Mouse (Mus musculus) hematopoietic stem cell, adult 5-6 weeks (primary cell): ENCODE data around the gene Fbxo47. TPM values are rescaled to one million over a fixed set of nuclear protein-coding genes. Genes with fewer than 3 reads are reported as not detected.
"Not testable (repeated sequence)": the region's sequence is repeated elsewhere in the genome, so short reads cannot be mapped to it uniquely, and the experiment has no call there.

Source experiments
- ATAC-seq, 2 experiments: fragments of 125-278 bp in 1 of 2; replicated peaks in 1 of 2; 2 replicates each; pipeline ENCODE4 v1.8.0; 2016 to 2017; ENCODE audit warnings: inconsistent platforms in 2 of 2, mild to moderate bottlenecking in 2 of 2, moderate number of reproducible peaks in 2 of 2, low read depth in 1 of 2, moderate TSS enrichment in 1 of 2; ENCODE audit not compliant: low FRiP score in 2 of 2, poor library complexity in 2 of 2, severe bottlenecking in 2 of 2, insufficient read depth in 1 of 2, low TSS enrichment in 1 of 2
- total RNA-seq: library from RNA; stranded (forward); fragments of 172-1452, 232-1000 nt; gene quantifications from 2 replicates; pipeline ENCODE4 v1.2.3, GENCODE M21; 2017

Gene Fbxo47
- total RNA-seq, 1 experiment from 2014 or later, result 0.25 TPM

DNA sequence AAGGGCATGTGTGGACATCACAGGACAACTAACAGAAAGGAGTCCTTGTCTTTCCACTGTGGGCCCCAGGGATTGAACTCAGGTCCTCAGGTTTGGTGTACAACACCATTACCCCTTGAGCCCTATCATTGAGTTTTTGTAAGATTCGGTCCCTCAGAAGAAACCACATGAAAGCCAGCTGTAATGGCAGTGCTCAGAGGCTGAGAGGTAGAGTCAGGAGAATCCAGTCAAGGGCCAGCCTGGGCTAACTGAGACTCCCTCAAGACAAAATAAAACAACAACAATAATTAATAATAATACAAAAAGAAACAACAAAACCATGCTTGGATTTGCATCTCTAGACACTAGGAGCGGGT, 43.8 kb downstream of the Fbxo47 start:
- ATAC-seq, result no peak

DNA sequence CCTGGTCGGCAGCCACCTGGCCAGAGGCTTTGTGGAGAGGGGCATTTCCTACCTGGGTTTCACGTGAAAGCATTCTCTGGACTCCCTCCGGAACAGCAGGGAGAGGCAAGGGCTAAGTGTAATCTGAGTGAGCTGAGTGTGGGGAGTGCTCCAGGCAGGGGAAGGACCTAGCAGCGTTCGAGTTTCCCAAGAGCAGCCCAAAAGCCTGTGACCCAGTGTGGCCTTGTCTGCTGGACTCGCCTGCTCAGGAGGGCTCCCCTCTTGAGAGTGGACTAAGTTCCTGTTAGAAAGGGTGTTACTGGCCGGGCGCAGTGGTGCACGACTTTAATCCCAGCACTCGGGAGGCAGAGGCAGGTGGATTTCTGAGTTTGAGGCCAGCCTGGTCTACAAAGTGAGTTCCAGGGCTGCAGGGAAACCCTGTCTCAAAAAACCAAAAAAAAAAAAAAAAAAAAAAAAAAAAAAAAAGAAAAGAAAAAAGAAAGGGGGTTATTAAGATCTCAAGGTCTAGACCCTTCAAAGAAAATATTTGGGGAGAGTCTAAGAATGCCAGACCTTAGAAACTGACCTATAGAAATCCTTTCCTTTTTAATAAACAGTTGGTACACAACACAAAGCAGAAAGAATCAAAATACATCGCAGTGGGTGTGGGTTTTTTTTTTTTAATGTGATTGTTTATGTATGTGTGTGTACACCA, 44.4 kb downstream of the Fbxo47 start:
- ATAC-seq, result no peak

DNA sequence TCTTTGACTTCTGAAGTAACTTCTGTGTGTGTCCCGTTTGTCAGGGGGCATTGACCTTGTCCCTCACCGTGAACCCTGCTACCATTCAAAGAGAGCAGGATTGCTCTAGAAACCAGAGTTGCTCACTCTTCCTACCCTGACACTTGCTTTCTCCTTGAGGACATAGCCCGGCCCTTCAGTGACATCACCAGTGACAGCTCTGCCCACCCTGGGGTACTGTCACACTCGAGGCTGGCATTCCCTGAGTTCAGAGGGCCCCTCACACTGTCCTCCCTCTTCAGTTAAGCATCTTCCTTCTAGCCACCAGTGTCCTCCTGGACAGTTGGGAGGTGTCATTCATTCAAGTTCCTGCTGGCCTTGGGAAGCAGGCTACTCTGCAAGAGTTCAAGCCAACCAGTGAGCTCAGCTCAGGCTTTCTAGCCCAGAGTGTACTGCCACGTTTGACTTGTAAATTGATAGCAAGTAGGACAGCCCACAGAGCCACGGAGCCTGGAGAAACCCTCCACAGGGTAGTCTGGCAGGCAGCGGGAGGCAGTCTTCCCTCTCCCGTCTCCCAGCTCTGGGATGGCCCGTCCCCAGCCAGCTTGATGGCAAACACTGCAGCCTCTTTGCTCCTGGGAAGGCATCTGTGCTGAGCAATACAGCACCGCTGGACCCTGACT, 45.0 kb downstream of the Fbxo47 start:
- no peak for ATAC-seq

DNA sequence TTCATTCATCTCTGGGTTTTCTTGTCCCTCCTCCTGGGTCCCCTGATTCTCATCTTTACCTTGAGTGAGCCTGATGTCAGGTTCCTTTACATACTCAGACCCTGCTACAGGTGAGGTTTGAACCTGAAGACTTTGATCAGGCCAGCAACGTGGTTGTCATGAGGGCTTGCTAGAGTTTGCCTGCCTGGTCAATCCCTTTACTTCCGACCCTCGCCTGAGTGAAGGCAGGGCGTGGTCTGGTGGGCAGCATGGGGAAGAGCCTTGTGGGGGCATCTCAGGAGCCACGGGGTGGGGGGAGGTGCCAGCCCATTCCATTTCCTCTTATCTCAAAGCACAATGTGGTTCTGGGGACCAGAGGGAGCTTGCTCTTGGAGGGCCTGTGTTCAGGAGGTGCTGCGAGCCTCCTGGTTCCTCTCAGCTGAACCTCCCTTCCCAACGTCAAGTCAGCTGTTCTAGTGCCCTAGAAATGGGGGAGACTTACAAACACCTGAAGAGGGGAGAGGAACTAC, 46.3 kb downstream of the Fbxo47 start:
- no peak for ATAC-seq

DNA sequence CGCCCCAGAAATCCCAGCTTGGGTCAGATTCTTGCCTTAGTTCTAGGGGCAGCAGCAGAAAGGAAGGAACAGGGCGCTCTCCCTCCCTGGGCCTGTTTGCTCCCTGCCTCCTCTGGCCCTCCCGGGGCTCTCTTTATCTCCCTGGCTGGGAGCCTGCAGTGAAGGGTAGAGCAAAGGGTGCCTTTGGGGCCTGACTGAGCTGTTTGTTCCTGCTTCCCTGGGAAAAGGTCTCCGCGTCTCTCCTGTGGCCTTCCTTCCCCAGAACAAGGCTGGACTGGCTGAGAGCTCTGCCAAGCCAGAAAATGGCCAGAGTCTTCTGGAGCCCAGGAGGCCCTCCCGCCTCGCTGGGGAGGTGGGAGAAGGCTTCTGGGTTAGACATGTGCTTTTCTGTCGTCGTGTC, 46.9 kb downstream of the Fbxo47 start:
- ATAC-seq, result not testable (repeated sequence)

DNA sequence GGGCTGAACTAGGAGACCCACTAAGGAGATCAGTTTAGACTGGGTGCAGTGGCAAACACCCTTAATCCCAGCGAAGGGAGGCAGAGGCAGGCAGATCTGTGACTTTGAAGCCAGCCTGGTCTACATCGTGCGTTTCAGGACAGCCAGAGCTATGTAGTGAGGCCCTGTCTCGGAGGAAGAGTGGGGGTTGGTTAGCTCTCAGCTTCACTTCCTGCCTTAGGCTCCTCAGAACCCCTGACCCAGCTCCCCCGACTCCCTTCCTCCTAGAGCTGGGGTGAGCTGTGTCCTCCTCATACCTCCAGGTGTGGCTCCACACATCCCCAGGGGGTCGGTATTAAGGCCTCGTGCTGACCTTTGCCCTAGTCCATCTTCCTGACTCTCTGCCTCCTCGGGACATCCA, 47.4 kb downstream of the Fbxo47 start:
- no peak for ATAC-seq

DNA sequence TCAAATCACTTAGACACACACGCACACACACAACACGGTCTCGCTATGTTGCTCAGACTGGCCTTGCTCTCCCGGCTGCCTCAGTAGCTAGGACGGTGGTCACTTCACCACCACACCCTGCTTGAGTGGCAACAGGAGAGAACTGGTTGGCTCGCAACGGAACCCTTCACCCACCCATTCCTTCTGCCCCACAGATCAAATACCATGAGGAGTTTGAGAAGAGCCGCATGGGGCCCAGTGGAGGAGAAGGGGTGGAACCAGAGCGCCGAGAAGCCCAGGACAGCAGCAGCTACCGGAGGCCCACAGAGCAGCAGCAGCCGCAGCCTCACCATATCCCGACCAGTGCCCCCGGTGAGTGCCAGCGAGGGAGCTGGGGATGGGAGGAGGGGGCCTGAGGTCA, 50.6 kb downstream of the Fbxo47 start:
- no peak for ATAC-seq

DNA sequence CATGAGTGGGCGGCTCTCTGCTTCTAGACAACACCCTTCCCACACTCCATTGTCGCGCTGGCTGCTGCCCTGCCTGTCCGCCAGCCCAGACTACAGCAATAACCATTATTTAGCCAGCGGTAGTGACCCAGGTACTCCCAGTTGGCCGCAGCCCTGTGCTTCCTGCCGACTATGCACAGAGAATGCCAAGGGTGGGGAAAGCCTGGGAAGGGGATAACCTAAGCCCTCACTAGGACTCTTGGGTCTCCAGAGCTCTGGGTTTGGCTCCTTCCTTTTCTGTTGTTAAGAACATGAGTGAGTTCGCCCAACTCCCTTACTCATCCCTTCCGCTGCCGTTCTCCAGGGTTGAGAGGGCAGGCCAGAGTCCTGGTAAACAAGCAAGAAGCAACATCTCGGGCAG, 52.0 kb downstream of the Fbxo47 start:
- ATAC-seq, result no peak

DNA sequence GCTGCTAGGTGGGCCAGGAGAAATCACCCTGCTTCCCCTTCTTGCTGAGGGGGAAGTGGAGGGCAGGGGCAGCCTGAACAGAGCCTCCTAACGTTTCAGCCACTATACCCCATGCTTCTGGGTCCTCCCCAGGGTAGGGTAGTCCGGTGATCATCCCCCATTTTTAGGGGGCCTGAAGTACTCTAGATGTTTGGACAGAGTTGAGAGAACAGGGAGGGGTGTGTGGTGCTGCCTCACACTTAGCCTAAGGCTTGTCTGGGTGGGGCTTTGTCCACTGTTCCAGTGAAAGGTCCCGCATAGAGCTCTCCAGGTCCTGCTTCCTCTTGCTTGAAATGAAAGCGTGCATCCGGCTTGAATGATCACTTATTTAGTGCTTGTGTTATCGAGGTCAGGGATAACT, 53.5 kb downstream of the Fbxo47 start:
- ATAC-seq, result peak; percentile 23 to 28; a peak in 1 of 4 replicates

DNA sequence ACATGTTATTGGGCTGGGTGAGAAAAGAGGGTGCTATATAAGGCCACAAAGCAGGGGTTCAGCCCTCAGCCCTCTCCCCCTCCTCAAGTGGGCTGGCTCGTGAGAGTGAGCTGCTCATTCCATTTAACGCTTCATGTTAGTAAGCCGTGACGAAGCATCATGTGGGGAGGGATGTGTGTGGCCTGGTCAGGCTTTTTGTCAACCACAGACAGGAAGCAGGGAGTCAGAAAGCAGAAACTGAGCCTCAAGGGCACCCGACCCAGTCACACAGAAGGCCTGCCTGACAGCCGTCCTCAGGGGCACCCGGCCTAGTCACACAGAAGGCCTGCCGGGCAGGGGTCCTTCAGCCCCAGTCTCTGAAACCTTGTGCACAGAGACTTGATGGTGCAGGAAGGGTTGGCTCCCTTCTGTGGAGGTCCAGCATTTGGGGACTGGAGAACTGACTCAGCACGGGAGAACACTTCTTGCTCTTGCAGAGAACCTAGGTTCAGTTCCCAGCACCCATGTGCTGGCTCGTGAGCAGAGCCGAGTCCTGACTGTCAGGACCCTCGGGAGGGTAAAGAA, 54.0 kb downstream of the Fbxo47 start:
- ATAC-seq, result peak; percentile 78 to 88

DNA sequence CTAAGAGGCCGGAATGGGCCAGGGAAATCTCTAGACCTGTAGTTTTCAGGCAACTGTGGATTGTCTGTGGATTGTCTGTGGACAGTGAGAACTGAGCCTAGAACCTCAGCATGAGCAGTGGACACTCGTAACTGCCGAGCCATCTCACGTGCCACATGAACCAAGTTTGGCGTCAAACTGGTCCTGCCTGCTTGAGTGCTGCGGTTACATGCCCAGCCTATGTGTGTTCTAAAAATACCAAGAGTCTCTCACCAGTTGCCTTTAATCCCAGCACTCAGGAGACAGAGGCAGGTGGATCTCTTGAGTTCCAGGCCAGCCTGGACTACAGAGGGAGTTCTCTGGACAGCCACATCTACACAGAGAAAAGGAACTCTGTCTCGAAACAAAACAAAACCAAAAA, 54.6 kb downstream of the Fbxo47 start:
- ATAC-seq, result no peak

DNA sequence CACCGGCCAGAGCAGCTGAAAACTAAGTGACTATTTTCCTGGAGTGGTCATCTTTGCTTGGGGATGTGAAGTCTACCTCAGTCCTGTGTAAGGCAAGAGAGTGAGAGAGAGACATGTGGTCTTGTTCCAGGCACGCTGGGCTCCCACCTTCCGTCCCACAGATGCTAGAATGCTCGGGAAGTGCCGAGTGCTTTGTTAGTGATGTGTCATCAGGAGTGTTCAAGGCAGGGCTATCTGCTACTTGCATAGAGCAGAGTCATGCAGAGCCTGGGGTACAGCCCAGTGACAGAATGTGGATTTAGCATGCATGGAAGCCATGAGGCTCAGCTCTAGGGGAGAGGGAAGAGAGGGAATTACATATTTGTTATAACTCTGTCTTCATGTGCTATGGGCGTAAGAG, 56.3 kb downstream of the Fbxo47 start:
- ATAC-seq, result no peak

DNA sequence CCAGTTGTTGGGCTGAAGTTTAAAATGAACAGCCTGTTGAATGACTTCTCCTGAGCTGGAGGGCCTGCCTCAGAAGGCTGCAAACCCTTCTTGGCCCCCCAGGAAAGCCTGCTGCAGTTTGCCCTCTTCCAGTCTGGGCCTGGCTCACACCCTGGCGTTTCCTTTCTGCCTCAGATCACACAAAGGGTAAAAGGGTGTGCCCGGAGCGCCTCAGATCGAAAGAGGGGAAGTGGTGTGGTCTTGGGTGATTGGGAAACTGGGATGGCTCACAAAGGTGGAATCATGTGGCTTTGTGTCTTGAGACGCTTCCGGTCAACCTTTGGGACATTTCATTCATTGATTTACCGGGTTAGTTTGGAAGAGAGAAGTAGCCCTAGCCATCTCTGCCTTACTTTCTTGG, 57.5 kb downstream of the Fbxo47 start:
- ATAC-seq, result peak in 1 of 2 experiments; percentile 30; a peak in 2 of 4 replicates

DNA sequence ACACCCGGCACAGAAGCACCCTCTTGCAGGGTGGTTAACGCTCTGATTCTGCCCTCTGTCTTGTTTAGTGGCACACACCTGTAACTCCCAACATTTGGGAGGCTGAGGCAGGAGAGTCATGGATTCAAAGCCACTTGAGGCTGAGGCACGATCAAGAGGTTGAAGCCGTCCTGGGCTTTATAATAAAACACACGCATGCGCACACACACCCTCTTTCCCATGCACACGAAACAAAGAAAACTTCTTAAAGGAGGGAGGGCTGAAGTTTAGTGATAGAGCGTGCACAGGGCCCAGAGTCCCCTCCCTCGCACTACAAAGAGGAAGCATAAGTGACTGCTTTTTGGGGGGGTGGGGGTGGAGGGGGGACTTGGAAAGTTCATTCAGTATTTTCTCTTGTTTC, 58.0 kb downstream of the Fbxo47 start:
- no peak for ATAC-seq

DNA sequence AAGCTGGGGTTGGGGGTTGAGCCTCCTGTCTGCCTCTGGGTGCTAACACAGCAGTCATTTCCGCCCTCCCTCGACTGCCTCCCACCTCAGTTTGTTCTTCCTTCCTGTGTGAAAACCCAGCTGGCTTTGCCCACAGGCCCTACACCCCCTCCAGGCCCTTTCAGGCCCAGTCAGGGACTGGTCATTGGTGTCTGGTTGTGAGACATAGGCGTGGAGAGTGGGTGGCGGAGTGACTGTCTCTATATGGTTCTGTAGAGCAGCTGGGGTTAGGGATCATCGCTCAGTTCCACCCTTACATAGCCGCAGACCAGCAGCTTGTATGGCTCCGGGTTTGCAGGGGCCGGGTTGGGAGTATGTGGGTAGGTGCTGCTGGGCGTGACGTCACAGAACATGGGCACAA, 58.7 kb downstream of the Fbxo47 start:
- ATAC-seq, result 0 out of 4 replicates have a peak, but pooled peaks of 1 of the 2 experiments have one; percentile 19

DNA sequence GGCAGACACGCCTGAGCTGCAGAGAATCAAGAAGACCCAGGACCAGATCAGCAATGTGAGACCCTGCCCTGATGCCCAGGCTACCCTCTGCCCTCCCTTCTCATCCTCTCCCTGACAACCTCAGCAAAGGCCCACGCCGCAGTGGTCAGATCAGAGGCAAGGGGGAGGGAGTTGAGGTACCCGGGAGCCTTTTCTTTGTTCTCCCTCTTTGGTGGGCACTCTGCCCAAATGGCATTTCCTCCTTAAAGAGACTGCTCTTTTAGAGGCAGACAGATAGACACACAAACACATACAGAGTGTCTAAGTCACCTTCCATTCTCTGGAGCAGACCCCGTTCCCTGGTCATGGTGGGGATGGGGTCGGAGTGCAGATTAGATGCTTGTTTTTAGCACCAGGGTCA, 59.1 kb downstream of the Fbxo47 start:
- no peak for ATAC-seq

DNA sequence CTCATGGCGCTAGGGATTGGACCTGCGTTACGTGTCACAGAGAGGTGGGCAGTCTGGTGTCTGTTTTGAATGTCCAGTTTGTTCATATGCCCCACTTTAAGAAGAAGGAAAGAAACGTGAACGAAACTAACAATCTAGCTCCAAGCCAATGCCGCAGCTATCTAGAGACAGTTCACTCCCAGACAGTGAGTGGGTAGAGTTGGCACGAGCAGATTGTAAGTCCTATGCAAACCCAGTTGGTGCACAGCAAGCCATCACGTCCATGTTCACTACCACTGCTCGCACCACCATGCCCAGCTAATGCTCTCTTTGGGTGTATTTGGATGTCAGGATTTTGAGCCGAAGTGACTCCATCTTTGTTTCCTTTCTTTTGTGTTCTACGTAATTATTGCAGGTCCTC, 59.8 kb downstream of the Fbxo47 start:
- no peak for ATAC-seq

DNA sequence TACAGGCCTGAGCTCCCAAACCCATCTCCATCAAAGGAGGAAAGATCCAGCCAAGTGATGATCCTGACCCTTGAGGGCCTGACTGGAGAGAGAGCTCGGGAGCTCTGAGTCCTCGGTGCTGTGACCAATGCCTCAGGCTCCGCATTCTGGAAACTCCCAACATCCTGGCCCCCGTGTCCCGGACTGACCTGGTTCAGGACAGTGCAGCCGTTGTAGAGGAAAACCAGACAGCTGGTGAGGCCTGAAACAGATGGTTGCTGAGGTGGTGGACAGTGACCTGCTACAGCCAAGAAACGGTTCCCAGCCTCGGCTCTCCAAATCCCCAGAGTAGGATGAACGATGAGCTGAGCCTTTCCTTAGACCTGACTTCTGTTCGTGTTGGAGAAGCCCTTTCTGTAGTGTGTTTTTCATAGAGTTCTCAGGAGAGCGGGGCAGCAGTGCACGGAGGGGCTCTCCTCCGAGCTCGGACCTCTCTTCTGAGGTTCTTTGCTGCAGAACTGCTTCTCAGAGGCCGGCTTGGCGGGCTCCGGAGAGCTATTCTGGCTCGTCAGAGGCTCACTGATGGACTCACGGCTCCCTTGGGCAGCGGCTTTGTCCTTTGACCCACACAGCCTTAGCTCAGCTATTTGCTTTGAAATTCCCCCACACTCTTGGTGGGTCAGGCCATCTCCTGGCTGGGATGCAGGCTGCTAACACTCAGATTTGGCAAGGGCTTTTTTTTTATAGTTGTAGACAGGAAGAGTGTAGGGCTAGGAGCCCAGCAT, 60.9 kb downstream of the Fbxo47 start:
- ATAC-seq, result no peak
